Mouse (Mus musculus): Measurements from ENCODE around the gene Acer1. TPM values are rescaled to one million over a fixed set of nuclear protein-coding genes. Genes with fewer than 3 reads are reported as not detected.

Acer1 gene
- polyA plus RNA-seq (2014; fragmentation: Nextera tagmentation; extraction: Ambion mirVana), result not detected in 2 replicates

- H3K9ac ChIP-seq (replicated peaks; ENCODE audit: low read depth, low read length), result no peak within 1 kb of the TSS
- no peaks in the 10 kb centered on the region for H3K4me1 ChIP-seq (ENCODE audit: control insufficient read depth, insufficient read depth, low read length)
- no peaks in the 10 kb centered on the region for H3K27me3 ChIP-seq (ENCODE audit: control insufficient read depth, insufficient read depth, low read length)
- H3K4me2 ChIP-seq (ENCODE audit: low read depth, low read length), result no peak within 1 kb of the TSS
- H3K27ac ChIP-seq (ENCODE audit: low read depth, low read length), result no peak within 1 kb of the TSS
- H3K36me3 ChIP-seq (ENCODE audit: control insufficient read depth, insufficient read depth, low read length), result no peaks in the 10 kb centered on the region
- H3K9me3 ChIP-seq (ENCODE audit: control insufficient read depth, low read length), result no peaks in the 10 kb centered on the region
- WGBS, result 80% methylated on average over 5 of the region's 5 CpGs
- no peak within 1 kb of the TSS for H3K4me3 ChIP-seq (ENCODE audit: low read depth, low read length)
- no peak for ATAC-seq (ENCODE audit: low read depth)
Observed at GRCm38 (mm10) chr17:56982013-56982412, at the start of gene Acer1. TSS of gene Acer1 (minus strand) at chr17:56982126.

- peak within 1 kb of the TSS; percentile 99 for H3K9ac ChIP-seq (replicated peaks; ENCODE audit: low read depth, low read length)
- no peaks in the 10 kb centered on the region; the same call in 1 of the 2 replicates for H3K27me3 ChIP-seq (ENCODE audit: control insufficient read depth, insufficient read depth, low read length)
- WGBS, result under 1% methylated on average over 48 of the region's 99 CpGs
- H3K4me2 ChIP-seq (ENCODE audit: low read depth, low read length), result peak within 1 kb of the TSS; percentile 99
- peak within 1 kb of the TSS; percentile 94 for H3K27ac ChIP-seq (ENCODE audit: low read depth, low read length)
- peaks cover 16% of the 10 kb centered on the region for H3K36me3 ChIP-seq (ENCODE audit: control insufficient read depth, insufficient read depth, low read length)
- H3K4me1 ChIP-seq (ENCODE audit: control insufficient read depth, insufficient read depth, low read length), result peaks cover 12% of the 10 kb centered on the region
- no peak for ATAC-seq (ENCODE audit: low read depth)
- H3K4me3 ChIP-seq (ENCODE audit: low read depth, low read length), result peak within 1 kb of the TSS; percentile 91
- H3K9me3 ChIP-seq (ENCODE audit: control insufficient read depth, low read length), result no peaks in the 10 kb centered on the region
Observed at GRCm38 (mm10) chr17:57030931-57031660, 49.2 kb upstream of the Acer1 start, which contains the start of gene Khsrp. TSS of gene Khsrp (minus strand) at chr17:57031522.

- 37% methylated on average over 8 of the region's 8 CpGs for WGBS
- peaks cover 30% of the 10 kb centered on the region for H3K36me3 ChIP-seq (ENCODE audit: control insufficient read depth, insufficient read depth, low read length)
- peak overlapping the region; percentile 99 for H3K9ac ChIP-seq (replicated peaks; ENCODE audit: low read depth, low read length)
- peak overlapping the region; percentile 99 for H3K4me2 ChIP-seq (ENCODE audit: low read depth, low read length)
- no peak for ATAC-seq (ENCODE audit: low read depth)
- peak overlapping the region; percentile 91 for H3K4me3 ChIP-seq (ENCODE audit: low read depth, low read length)
- H3K4me1 ChIP-seq (ENCODE audit: control insufficient read depth, insufficient read depth, low read length), result peaks cover 12% of the 10 kb centered on the region
- H3K27me3 ChIP-seq (ENCODE audit: control insufficient read depth, insufficient read depth, low read length), result no peaks in the 10 kb centered on the region; the same call in 1 of the 2 replicates
- H3K9me3 ChIP-seq (ENCODE audit: control insufficient read depth, low read length), result no peaks in the 10 kb centered on the region
- no peak overlapping the region for H3K27ac ChIP-seq (ENCODE audit: low read depth, low read length)
Observed at GRCm38 (mm10) chr17:57029691-57030090, 47.8 kb upstream of the Acer1 start.

- peaks cover 51% of the 10 kb centered on the region for H3K36me3 ChIP-seq (ENCODE audit: control insufficient read depth, insufficient read depth, low read length)
- no peak for ATAC-seq (ENCODE audit: low read depth)
- H3K4me3 ChIP-seq (ENCODE audit: low read depth, low read length), result no peak overlapping the region
- peaks cover 12% of the 10 kb centered on the region for H3K4me1 ChIP-seq (ENCODE audit: control insufficient read depth, insufficient read depth, low read length)
- no peaks in the 10 kb centered on the region; the same call in 1 of the 2 replicates for H3K27me3 ChIP-seq (ENCODE audit: control insufficient read depth, insufficient read depth, low read length)
- H3K27ac ChIP-seq (ENCODE audit: low read depth, low read length), result no peak overlapping the region
- H3K4me2 ChIP-seq (ENCODE audit: low read depth, low read length), result no peak overlapping the region
- WGBS, result 92% methylated on average over 4 of the region's 4 CpGs
- no peak overlapping the region for H3K9ac ChIP-seq (replicated peaks; ENCODE audit: low read depth, low read length)
- H3K9me3 ChIP-seq (ENCODE audit: control insufficient read depth, low read length), result no peaks in the 10 kb centered on the region
Observed at GRCm38 (mm10) chr17:57027471-57027870, 45.5 kb upstream of the Acer1 start.

- Histone ChIP-seq H3K9me3 (ENCODE audit: control insufficient read depth, low read length) (no peaks in the 10 kb centered on the region), H3K27me3 (ENCODE audit: control insufficient read depth, insufficient read depth, low read length) (no peaks in the 10 kb centered on the region), H3K4me1 (ENCODE audit: control insufficient read depth, insufficient read depth, low read length) (no peaks in the 10 kb centered on the region), H3K27ac (ENCODE audit: low read depth, low read length) (no peak overlapping the region), H3K4me3 (ENCODE audit: low read depth, low read length) (no peak overlapping the region), H3K36me3 (ENCODE audit: control insufficient read depth, insufficient read depth, low read length) (peaks cover 46% of the 10 kb centered on the region), H3K4me2 (ENCODE audit: low read depth, low read length) (no peak overlapping the region), H3K9ac (replicated peaks; ENCODE audit: low read depth, low read length) (no peak overlapping the region)
- 96% methylated on average over 5 of the region's 5 CpGs for WGBS
- no peak for ATAC-seq (ENCODE audit: low read depth)
Observed at GRCm38 (mm10) chr17:57020960-57021359, 39.0 kb upstream of the Acer1 start.

GRCm38 (mm10) chr17:57019693-57020092 is 37.8 kb upstream of the Acer1 start:
- no peaks in the 10 kb centered on the region for H3K9me3 ChIP-seq (ENCODE audit: control insufficient read depth, low read length)
- H3K4me3 ChIP-seq (ENCODE audit: low read depth, low read length), result no peak overlapping the region
- 82% methylated on average over 2 of the region's 2 CpGs for WGBS
- no peaks in the 10 kb centered on the region for H3K27me3 ChIP-seq (ENCODE audit: control insufficient read depth, insufficient read depth, low read length)
- H3K36me3 ChIP-seq (ENCODE audit: control insufficient read depth, insufficient read depth, low read length), result peaks cover 33% of the 10 kb centered on the region
- ATAC-seq (ENCODE audit: low read depth), result no peak
- no peak overlapping the region for H3K27ac ChIP-seq (ENCODE audit: low read depth, low read length)
- no peak overlapping the region for H3K4me2 ChIP-seq (ENCODE audit: low read depth, low read length)
- no peak overlapping the region for H3K9ac ChIP-seq (replicated peaks; ENCODE audit: low read depth, low read length)
- H3K4me1 ChIP-seq (ENCODE audit: control insufficient read depth, insufficient read depth, low read length), result no peaks in the 10 kb centered on the region

- Histone ChIP-seq H3K4me2 (ENCODE audit: low read depth, low read length) (peak overlapping the region; percentile 61), H3K36me3 (ENCODE audit: control insufficient read depth, insufficient read depth, low read length) (0 out of 2 replicates have a peak, but pooled peaks cover 2% of the 10 kb centered on the region), H3K27ac (ENCODE audit: low read depth, low read length) (peak overlapping the region; percentile 96; the same call in 1 of the 2 replicates), H3K9me3 (ENCODE audit: control insufficient read depth, low read length) (no peaks in the 10 kb centered on the region), H3K4me3 (ENCODE audit: low read depth, low read length) (peak overlapping the region; percentile 51), H3K27me3 (ENCODE audit: control insufficient read depth, insufficient read depth, low read length) (no peaks in the 10 kb centered on the region), H3K4me1 (ENCODE audit: control insufficient read depth, insufficient read depth, low read length) (peaks cover 11% of the 10 kb centered on the region; the same call in 1 of the 2 replicates), H3K9ac (replicated peaks; ENCODE audit: low read depth, low read length) (peak overlapping the region; percentile 73; the same call in 1 of the 2 replicates)
- 79% methylated on average over 13 of the region's 13 CpGs for WGBS
- ATAC-seq (ENCODE audit: low read depth), result no peak
Observed at GRCm38 (mm10) chr17:57012245-57012795, 30.4 kb upstream of the Acer1 start.

GRCm38 (mm10) chr17:57011236-57012141 is 29.6 kb upstream of the Acer1 start, which contains the start of the genes Gtf2f1 and Gm17949:
TSS of gene Gtf2f1 (minus strand) at chr17:57011288.
TSS of gene Gm17949 (plus strand) at chr17:57011469.
- Histone ChIP-seq H3K36me3 (ENCODE audit: control insufficient read depth, insufficient read depth, low read length) (0 out of 2 replicates have a peak, but pooled peaks cover 2% of the 10 kb centered on the region), H3K9ac (replicated peaks; ENCODE audit: low read depth, low read length) (peak within 1 kb of the TSS; percentile 73), H3K9me3 (ENCODE audit: control insufficient read depth, low read length) (no peaks in the 10 kb centered on the region), H3K4me3 (ENCODE audit: low read depth, low read length) (peak within 1 kb of the TSS; percentile 51), H3K27ac (ENCODE audit: low read depth, low read length) (peak within 1 kb of the TSS; percentile 96), H3K4me1 (ENCODE audit: control insufficient read depth, insufficient read depth, low read length) (peaks cover 11% of the 10 kb centered on the region; the same call in 1 of the 2 replicates), H3K27me3 (ENCODE audit: control insufficient read depth, insufficient read depth, low read length) (no peaks in the 10 kb centered on the region), H3K4me2 (ENCODE audit: low read depth, low read length) (peak within 1 kb of the TSS; percentile 61)
- ATAC-seq (ENCODE audit: low read depth), result peak; percentile 93
- under 1% methylated on average over 51 of the region's 51 CpGs for WGBS
